Mouse (Mus musculus): ENCODE results near the gene Nfkbia.

DNA sequence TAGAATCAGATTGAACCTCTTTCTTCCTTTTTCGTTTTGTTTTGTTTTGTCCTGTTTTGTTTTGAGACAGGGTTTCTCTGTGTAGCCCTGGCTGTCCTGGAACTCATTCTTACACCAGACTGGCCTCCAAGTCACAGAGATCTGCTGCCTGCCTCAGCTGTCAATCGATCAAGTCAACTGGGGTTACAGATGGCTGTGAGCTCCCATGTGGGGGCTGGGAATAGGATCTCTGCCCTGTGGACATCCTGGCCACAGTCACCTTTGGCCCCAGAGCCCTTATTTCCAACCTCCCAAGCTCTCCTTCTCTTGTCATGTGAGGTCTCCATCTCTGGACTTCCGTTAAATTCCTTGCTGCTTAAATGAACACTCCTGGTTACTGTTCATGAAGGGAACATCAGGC is 13.5 kb downstream of the Nfkbia start:
- TF ChIP-seq CTCF (conservative IDR thresholded peaks at IDR 0.05; ENCODE audit: low read length) = no peak
- no peak for TF ChIP-seq POU5F1 (IDR thresholded peaks at IDR 0.05; ENCODE audit: borderline replicate concordance, low read length)
- no peak for TF ChIP-seq NANOG (IDR thresholded peaks at IDR 0.05; ENCODE audit: borderline replicate concordance, low read length)
